Mouse (Mus musculus): ENCODE results near the gene Kbtbd6. TPM values are rescaled to one million over a fixed set of nuclear protein-coding genes. Genes with fewer than 3 reads are reported as not detected.
"Not testable (repeated sequence)": the region's sequence is repeated elsewhere in the genome, so short reads cannot be mapped to it uniquely, and the experiment has no call there.

Kbtbd6 gene
- 2.5 and 2.9 TPM in 2 replicates for polyA plus RNA-seq (2015; fragmentation: Nextera tagmentation; extraction: Ambion mirVana)

GRCm38 (mm10) chr14:79451681-79452590, at the start of gene Kbtbd6:
Gene Kbtbd6 (plus strand): TSS chr14:79451835.
- Histone ChIP-seq H3K4me3 (ENCODE audit: low read depth, low read length) (peak within 1 kb of the TSS; percentile 74), H3K9ac (ENCODE audit: low read depth, low read length) (peak within 1 kb of the TSS; percentile 73), H3K4me2 (ENCODE audit: low read depth, low read length) (peak within 1 kb of the TSS; percentile 75), H3K27ac (ENCODE audit: low read length) (peak within 1 kb of the TSS; percentile 93)
- not testable (repeated sequence) for H3K9me3 ChIP-seq (replicated peaks; ENCODE audit: control insufficient read depth, low read length); H3K27me3 ChIP-seq (ENCODE audit: control insufficient read depth, insufficient read depth, low read depth, low read length); H3K4me1 ChIP-seq (ENCODE audit: control insufficient read depth, low read depth, low read length); H3K36me3 ChIP-seq (ENCODE audit: control insufficient read depth, insufficient read depth)
- WGBS (ENCODE audit: insufficient replicate concordance): 12% methylated on average over 38 of the region's 89 CpGs
- peak; percentile 94 for ATAC-seq (ENCODE audit: low read depth)

- ATAC-seq (ENCODE audit: low read depth): no peak
These were observed 44.0 kb upstream of the Kbtbd6 start for GRCm38 (mm10) chr14:79407641-79408040.

GRCm38 (mm10) chr14:79409278-79409830, 42.3 kb upstream of the Kbtbd6 start:
- ATAC-seq (ENCODE audit: low read depth): no peak
- WGBS (ENCODE audit: insufficient replicate concordance): 67% methylated on average over 6 of the region's 6 CpGs
- H3K27me3 ChIP-seq (ENCODE audit: control insufficient read depth, insufficient read depth, low read depth, low read length): no peaks in the 10 kb centered on the region
- no peak overlapping the region for H3K9ac ChIP-seq (ENCODE audit: low read depth, low read length)
- H3K4me2 ChIP-seq (ENCODE audit: low read depth, low read length): no peak overlapping the region
- no peaks in the 10 kb centered on the region for H3K4me1 ChIP-seq (ENCODE audit: control insufficient read depth, low read depth, low read length)
- no peak overlapping the region for H3K4me3 ChIP-seq (ENCODE audit: low read depth, low read length)
- no peak overlapping the region for H3K27ac ChIP-seq (ENCODE audit: low read length)
- no peaks in the 10 kb centered on the region for H3K9me3 ChIP-seq (replicated peaks; ENCODE audit: control insufficient read depth, low read length)
- H3K36me3 ChIP-seq (ENCODE audit: control insufficient read depth, insufficient read depth): no peaks in the 10 kb centered on the region; the same call in 1 of the 2 replicates

More at GRCm38 (mm10) chr14:79407641-79408040, 44.0 kb upstream of the Kbtbd6 start:
- H3K9ac ChIP-seq (ENCODE audit: low read depth, low read length): no peak overlapping the region
- WGBS (ENCODE audit: insufficient replicate concordance): 41% methylated on average over 2 of the region's 2 CpGs
- no peaks in the 10 kb centered on the region for H3K36me3 ChIP-seq (ENCODE audit: control insufficient read depth, insufficient read depth)
- no peaks in the 10 kb centered on the region for H3K27me3 ChIP-seq (ENCODE audit: control insufficient read depth, insufficient read depth, low read depth, low read length)
- no peak overlapping the region for H3K4me3 ChIP-seq (ENCODE audit: low read depth, low read length)
- H3K4me1 ChIP-seq (ENCODE audit: control insufficient read depth, low read depth, low read length): no peaks in the 10 kb centered on the region
- H3K9me3 ChIP-seq (replicated peaks; ENCODE audit: control insufficient read depth, low read length): no peaks in the 10 kb centered on the region
- no peak overlapping the region for H3K27ac ChIP-seq (ENCODE audit: low read length)
- H3K4me2 ChIP-seq (ENCODE audit: low read depth, low read length): no peak overlapping the region

- no peak for ATAC-seq (ENCODE audit: low read depth)
- Histone ChIP-seq H3K9ac (ENCODE audit: low read depth, low read length) (no peak overlapping the region), H3K9me3 (replicated peaks; ENCODE audit: control insufficient read depth, low read length) (no peaks in the 10 kb centered on the region), H3K4me1 (ENCODE audit: control insufficient read depth, low read depth, low read length) (no peaks in the 10 kb centered on the region), H3K4me2 (ENCODE audit: low read depth, low read length) (no peak overlapping the region), H3K27ac (ENCODE audit: low read length) (no peak overlapping the region), H3K27me3 (ENCODE audit: control insufficient read depth, insufficient read depth, low read depth, low read length) (no peaks in the 10 kb centered on the region), H3K36me3 (ENCODE audit: control insufficient read depth, insufficient read depth) (no peaks in the 10 kb centered on the region; the same call in 1 of the 2 replicates), H3K4me3 (ENCODE audit: low read depth, low read length) (no peak overlapping the region)
- 42% methylated on average over 2 of the region's 2 CpGs for WGBS (ENCODE audit: insufficient replicate concordance)
These were observed 41.0 kb upstream of the Kbtbd6 start for GRCm38 (mm10) chr14:79410662-79411061.

- no peaks in the 10 kb centered on the region for H3K27me3 ChIP-seq (ENCODE audit: control insufficient read depth, insufficient read depth, low read depth, low read length)
- no peaks in the 10 kb centered on the region for H3K4me1 ChIP-seq (ENCODE audit: control insufficient read depth, low read depth, low read length)
- H3K4me3 ChIP-seq (ENCODE audit: low read depth, low read length): no peak overlapping the region
- no peak overlapping the region for H3K27ac ChIP-seq (ENCODE audit: low read length)
- ATAC-seq (ENCODE audit: low read depth): no peak
- H3K36me3 ChIP-seq (ENCODE audit: control insufficient read depth, insufficient read depth): no peaks in the 10 kb centered on the region; the same call in 1 of the 2 replicates
- no peak overlapping the region for H3K9ac ChIP-seq (ENCODE audit: low read depth, low read length)
- 83% methylated on average over 6 of the region's 6 CpGs for WGBS (ENCODE audit: insufficient replicate concordance)
- no peak overlapping the region for H3K4me2 ChIP-seq (ENCODE audit: low read depth, low read length)
- H3K9me3 ChIP-seq (replicated peaks; ENCODE audit: control insufficient read depth, low read length): no peaks in the 10 kb centered on the region
These were observed 38.5 kb upstream of the Kbtbd6 start for GRCm38 (mm10) chr14:79413121-79413520.

- 77% methylated on average over 20 of the region's 20 CpGs for WGBS (ENCODE audit: insufficient replicate concordance)
- Histone ChIP-seq H3K9me3 (replicated peaks; ENCODE audit: control insufficient read depth, low read length) (no peaks in the 10 kb centered on the region), H3K4me1 (ENCODE audit: control insufficient read depth, low read depth, low read length) (no peaks in the 10 kb centered on the region), H3K36me3 (ENCODE audit: control insufficient read depth, insufficient read depth) (no peaks in the 10 kb centered on the region), H3K27me3 (ENCODE audit: control insufficient read depth, insufficient read depth, low read depth, low read length) (no peaks in the 10 kb centered on the region), H3K4me3 (ENCODE audit: low read depth, low read length) (no peak overlapping the region), H3K27ac (ENCODE audit: low read length) (no peak overlapping the region), H3K9ac (ENCODE audit: low read depth, low read length) (no peak overlapping the region), H3K4me2 (ENCODE audit: low read depth, low read length) (no peak overlapping the region)
- no peak for ATAC-seq (ENCODE audit: low read depth)
These were observed 31.5 kb upstream of the Kbtbd6 start for GRCm38 (mm10) chr14:79420083-79420685.

GRCm38 (mm10) chr14:79425979-79426729, 25.5 kb upstream of the Kbtbd6 start, which contains the start of gene Kbtbd7:
Gene Kbtbd7 (plus strand): TSS chr14:79426511.
- H3K9ac ChIP-seq (ENCODE audit: low read depth, low read length): peak within 1 kb of the TSS; percentile 73
- WGBS (ENCODE audit: insufficient replicate concordance): under 1% methylated on average over 42 of the region's 44 CpGs
- peak; percentile 99 for ATAC-seq (ENCODE audit: low read depth)

GRCm38 (mm10) chr14:79426730-79427365, 24.8 kb upstream of the Kbtbd6 start:
- Histone ChIP-seq H3K9ac (ENCODE audit: low read depth, low read length) (peak overlapping the region; percentile 73), H3K27ac (ENCODE audit: low read length) (peak overlapping the region; percentile 97), H3K4me2 (ENCODE audit: low read depth, low read length) (peak overlapping the region; percentile 61), H3K4me3 (ENCODE audit: low read depth, low read length) (peak overlapping the region; percentile 70)
- H3K4me1 ChIP-seq (ENCODE audit: control insufficient read depth, low read depth, low read length); H3K9me3 ChIP-seq (replicated peaks; ENCODE audit: control insufficient read depth, low read length); H3K27me3 ChIP-seq (ENCODE audit: control insufficient read depth, insufficient read depth, low read depth, low read length); H3K36me3 ChIP-seq (ENCODE audit: control insufficient read depth, insufficient read depth): not testable (repeated sequence)
- WGBS (ENCODE audit: insufficient replicate concordance): 79% methylated on average over 7 of the region's 59 CpGs
- peak; percentile 7; the same call in 1 of the 2 replicates for ATAC-seq (ENCODE audit: low read depth)

More at GRCm38 (mm10) chr14:79425979-79426729, 25.5 kb upstream of the Kbtbd6 start, which contains the start of gene Kbtbd7:
- Histone ChIP-seq H3K36me3 (ENCODE audit: control insufficient read depth, insufficient read depth) (no peaks in the 10 kb centered on the region), H3K27me3 (ENCODE audit: control insufficient read depth, insufficient read depth, low read depth, low read length) (no peaks in the 10 kb centered on the region), H3K9me3 (replicated peaks; ENCODE audit: control insufficient read depth, low read length) (no peaks in the 10 kb centered on the region), H3K4me3 (ENCODE audit: low read depth, low read length) (peak within 1 kb of the TSS; percentile 70), H3K4me1 (ENCODE audit: control insufficient read depth, low read depth, low read length) (peaks cover 3% of the 10 kb centered on the region), H3K4me2 (ENCODE audit: low read depth, low read length) (peak within 1 kb of the TSS; percentile 61), H3K27ac (ENCODE audit: low read length) (peak within 1 kb of the TSS; percentile 97)

Data from liver, embryonic 16.5 days (tissue).